Mouse (Mus musculus): ENCODE measurements around the gene Tmem53.

Tmem53 gene

GRCm38 (mm10) chr4:117314849-117315500, 63.2 kb downstream of the Tmem53 start:
- no peak for DNase-seq (ENCODE audit: low read depth)

- no peak for DNase-seq (ENCODE audit: low read depth)
Measured at GRCm38 (mm10) chr4:117316800-117317199, 65.0 kb downstream of the Tmem53 start.

DNA sequence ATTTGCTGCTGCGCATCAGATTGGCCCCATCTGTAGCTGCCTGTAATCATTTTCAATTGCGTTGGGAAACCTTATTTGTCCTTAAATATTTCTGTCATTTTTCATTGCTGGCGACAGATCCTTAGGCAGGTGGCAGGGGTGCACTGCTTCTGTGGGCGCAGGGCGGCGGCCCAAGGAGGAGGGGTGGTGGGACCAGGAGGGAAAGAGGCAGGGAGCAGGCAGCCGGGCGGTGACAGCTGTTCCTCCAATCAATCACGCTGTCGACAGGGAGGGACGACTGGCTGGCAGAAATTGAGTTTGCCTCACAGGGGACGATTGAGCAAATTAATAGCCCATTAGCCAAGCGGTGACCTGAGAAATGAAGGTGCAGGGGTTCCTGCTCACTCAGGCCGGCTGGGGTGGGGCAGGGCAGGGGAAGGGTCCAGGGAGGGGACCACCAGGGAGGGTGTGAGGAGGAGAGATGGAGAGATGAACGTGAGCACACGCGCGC, 66.0 kb downstream of the Tmem53 start:
- no peak for DNase-seq (ENCODE audit: low read depth)

Measured in induced T-regulatory cell, adult 2 months (primary cell).